Mouse (Mus musculus) stomach, embryonic 14.5 days (tissue): Measurements from ENCODE around the gene Tom1l2. TPM values are rescaled to one million over a fixed set of nuclear protein-coding genes. Genes with fewer than 3 reads are reported as not detected.

Experiments used
- ATAC-seq: fragments of 200-750 bp; cut with Nextera tagmentation; 2 replicates; pipeline ENCODE4 v1.8.0; 2017; ENCODE audit warnings: low read depth, moderate TSS enrichment; ENCODE audit not compliant: insufficient number of reproducible peaks, insufficient read depth, low FRiP score
- H3K27ac ChIP-seq: fragments of 300-500 bp; sonication (generic); 2 replicates; pipeline ENCODE4 v1.5.1; 2014; ENCODE audit warnings: mild to moderate bottlenecking, low read length, moderate library complexity, mixed read lengths
- H3K27me3 ChIP-seq: fragments of 300-500 bp; sonication (generic); 2 replicates; pipeline ENCODE4 v1.6.1; 2014; ENCODE audit warnings: low read length, control low read depth, mixed read lengths; ENCODE audit not compliant: control insufficient read depth, insufficient read depth
- H3K36me3 ChIP-seq: fragments of 300-500 bp; sonication (generic); 2 replicates; pipeline ENCODE4 v1.6.1; 2014; ENCODE audit warnings: mild to moderate bottlenecking, control low read depth, low read length, moderate library complexity, mixed read lengths; ENCODE audit not compliant: control insufficient read depth, insufficient read depth
- H3K4me1 ChIP-seq: fragments of 300-500 bp; sonication (generic); 2 replicates; pipeline ENCODE4 v1.6.1; 2014; ENCODE audit warnings: low read length, control low read depth, mixed read lengths; ENCODE audit not compliant: control insufficient read depth, insufficient read depth
- H3K4me2 ChIP-seq: fragments of 300-500 bp; sonication (generic); replicated peaks from 2 replicates; pipeline ENCODE4 v1.6.1; 2014; ENCODE audit warnings: low read depth, low read length, control low read depth
- H3K4me3 ChIP-seq: fragments of 300-500 bp; sonication (generic); 2 replicates; pipeline ENCODE4 v1.5.1; 2014; ENCODE audit warnings: low read depth, low read length, control low read depth
- H3K9ac ChIP-seq: fragments of 300-500 bp; sonication (generic); replicated peaks from 2 replicates; pipeline ENCODE4 v1.6.1; 2014; ENCODE audit warnings: low read depth, mild to moderate bottlenecking, control low read depth, low read length, moderate library complexity, mixed read lengths
- H3K9me3 ChIP-seq: fragments of 300-500 bp; sonication (generic); 2 replicates; pipeline ENCODE4 v1.6.1; 2016; ENCODE audit warnings: low read depth, low read length, control low read depth; ENCODE audit not compliant: control insufficient read depth
- WGBS: fragments of 180-500 bp; shearing (Covaris S2); extraction: QIAGEN DNeasy Blood & Tissue Kit; methylation state at CpG from one replicate; pipeline ENCODE4 v1.1.7; 2014; 5-methylcytosine and 5-hydroxymethylcytosine counted together
- polyA plus RNA-seq: library from polyadenylated mRNA; unstranded; fragments of >200 nt; fragmentation: Nextera tagmentation; extraction: Ambion mirVana; gene quantifications from 2 replicates; pipeline ENCODE4 v1.2.1, GENCODE M21; 2014

The Tom1l2 gene
- polyA plus RNA-seq, 1 experiment from 2014 or later = 22.2 TPM

DNA sequence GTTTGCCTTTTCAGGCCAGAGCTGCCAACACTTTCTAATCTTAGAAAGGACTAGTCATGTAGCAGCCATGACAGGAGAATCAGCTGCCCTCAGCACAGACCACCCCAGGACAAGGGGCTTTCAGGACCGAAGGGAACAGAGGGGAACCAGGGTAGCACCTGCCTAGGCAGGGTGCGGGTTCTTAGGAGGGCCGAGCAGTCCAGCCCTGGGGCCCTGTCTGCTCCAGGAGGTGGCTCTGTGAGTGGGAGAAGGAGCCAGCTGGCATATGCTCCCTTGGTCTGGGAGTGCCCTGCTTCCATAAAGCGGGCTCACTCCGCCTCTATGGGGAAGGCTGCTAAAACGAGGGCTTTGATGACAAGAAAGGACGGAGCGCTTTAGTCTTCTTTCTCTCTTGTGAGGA, 119.5 kb downstream of the Tom1l2 start:
- Histone ChIP-seq H3K4me1 (0 out of 2 replicates have a peak, but pooled peaks cover 14% of the 10 kb centered on the region), H3K4me3 (no peak overlapping the region), H3K27me3 (no peaks in the 10 kb centered on the region), H3K9ac (no peak overlapping the region), H3K4me2 (no peak overlapping the region), H3K27ac (no peak overlapping the region), H3K9me3 (no peaks in the 10 kb centered on the region), H3K36me3 (peaks cover 3% of the 10 kb centered on the region)
- no peak for ATAC-seq
- 82% methylated on average over 8 of the region's 8 CpGs for WGBS

DNA sequence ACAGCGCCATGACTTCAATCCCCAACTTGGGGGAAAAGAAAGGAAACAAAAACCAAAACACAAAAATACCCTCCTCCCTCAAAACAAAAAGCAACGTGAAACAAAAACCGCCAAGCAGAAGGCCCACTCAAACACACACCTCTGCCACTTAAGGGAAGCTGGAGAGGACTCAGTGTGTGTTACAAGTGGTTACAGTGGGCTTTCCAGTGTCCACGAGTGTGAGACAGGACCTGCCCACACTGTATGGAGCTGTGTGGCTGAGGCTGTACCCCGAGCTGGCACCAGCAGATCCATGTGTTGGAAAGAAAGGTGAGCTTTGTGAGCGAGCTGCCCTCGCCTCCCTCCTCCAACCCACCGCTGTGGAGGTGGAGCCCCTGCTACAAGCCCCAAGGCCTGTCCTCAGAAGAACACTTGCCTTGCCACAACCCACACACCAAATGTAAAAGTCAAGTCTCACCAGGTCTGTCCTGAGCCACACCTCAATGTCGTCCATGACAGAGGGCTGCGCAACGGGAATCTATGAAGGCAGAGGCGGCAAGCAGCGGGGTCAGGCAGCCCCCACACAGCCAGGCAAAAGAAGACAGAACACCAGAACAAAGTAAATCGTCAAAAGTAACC, 120.2 kb downstream of the Tom1l2 start:
- no peaks in the 10 kb centered on the region for H3K9me3 ChIP-seq
- no peak for ATAC-seq

DNA sequence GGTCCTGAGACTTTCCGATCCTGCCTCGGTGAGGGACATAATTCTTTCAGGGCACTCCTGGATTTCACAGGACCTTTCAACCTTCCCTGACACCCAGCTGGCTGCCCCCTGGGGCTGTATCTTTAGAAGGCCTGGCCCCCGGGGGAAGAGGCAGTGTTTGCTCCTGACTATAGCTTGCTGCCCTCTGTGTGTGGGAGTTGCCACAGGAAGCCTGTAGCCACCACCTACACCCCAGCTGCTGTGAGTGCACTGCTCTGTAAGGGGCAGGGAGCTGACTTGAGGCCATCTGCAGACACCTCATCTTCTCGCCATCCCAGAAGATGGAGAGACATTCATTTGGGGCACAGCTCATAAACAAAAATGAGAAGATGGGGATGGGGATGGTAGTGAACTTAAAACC, 120.8 kb downstream of the Tom1l2 start:
- 0 out of 2 replicates have a peak, but pooled peaks cover 14% of the 10 kb centered on the region for H3K4me1 ChIP-seq
- H3K27ac ChIP-seq = no peak overlapping the region
- no peak overlapping the region for H3K4me2 ChIP-seq
- WGBS = 37% methylated on average over 4 of the region's 4 CpGs
- no peaks in the 10 kb centered on the region for H3K9me3 ChIP-seq
- no peak overlapping the region for H3K4me3 ChIP-seq
- no peak for ATAC-seq
- H3K36me3 ChIP-seq = peaks cover 3% of the 10 kb centered on the region
- no peaks in the 10 kb centered on the region for H3K27me3 ChIP-seq
- no peak overlapping the region for H3K9ac ChIP-seq

More for the DNA sequence above, 120.2 kb downstream of the Tom1l2 start:
- Histone ChIP-seq H3K9ac (no peak overlapping the region), H3K27me3 (no peaks in the 10 kb centered on the region), H3K4me1 (0 out of 2 replicates have a peak, but pooled peaks cover 14% of the 10 kb centered on the region), H3K4me3 (no peak overlapping the region), H3K27ac (no peak overlapping the region), H3K4me2 (no peak overlapping the region), H3K36me3 (peaks cover 3% of the 10 kb centered on the region)
- WGBS = 78% methylated on average over 14 of the region's 14 CpGs

DNA sequence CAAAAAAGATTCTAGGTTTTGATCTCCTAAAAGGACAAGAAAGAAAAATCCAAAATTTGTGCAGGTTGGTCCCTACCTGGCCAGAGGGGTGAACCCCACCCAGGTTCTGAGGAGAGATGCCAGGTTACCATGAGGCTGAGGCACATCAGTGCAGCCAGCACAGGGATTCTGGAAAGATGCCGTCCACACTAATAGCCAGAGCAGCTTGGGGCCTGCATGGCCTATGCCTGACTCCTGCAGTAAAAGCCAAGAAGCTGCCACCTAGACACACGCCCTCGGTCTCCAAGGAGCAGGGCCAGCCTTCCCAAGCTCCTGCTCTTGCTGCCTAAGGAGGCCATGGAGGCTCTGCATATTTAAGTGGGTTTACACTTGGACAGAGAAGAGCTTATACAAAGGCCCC, 121.4 kb downstream of the Tom1l2 start:
- Histone ChIP-seq H3K27ac (no peak overlapping the region), H3K4me3 (no peak overlapping the region), H3K4me2 (no peak overlapping the region), H3K27me3 (no peaks in the 10 kb centered on the region), H3K9me3 (no peaks in the 10 kb centered on the region), H3K4me1 (0 out of 2 replicates have a peak, but pooled peaks cover 14% of the 10 kb centered on the region), H3K9ac (no peak overlapping the region), H3K36me3 (peaks cover 3% of the 10 kb centered on the region)
- no peak for ATAC-seq
- 69% methylated on average over 3 of the region's 3 CpGs for WGBS

DNA sequence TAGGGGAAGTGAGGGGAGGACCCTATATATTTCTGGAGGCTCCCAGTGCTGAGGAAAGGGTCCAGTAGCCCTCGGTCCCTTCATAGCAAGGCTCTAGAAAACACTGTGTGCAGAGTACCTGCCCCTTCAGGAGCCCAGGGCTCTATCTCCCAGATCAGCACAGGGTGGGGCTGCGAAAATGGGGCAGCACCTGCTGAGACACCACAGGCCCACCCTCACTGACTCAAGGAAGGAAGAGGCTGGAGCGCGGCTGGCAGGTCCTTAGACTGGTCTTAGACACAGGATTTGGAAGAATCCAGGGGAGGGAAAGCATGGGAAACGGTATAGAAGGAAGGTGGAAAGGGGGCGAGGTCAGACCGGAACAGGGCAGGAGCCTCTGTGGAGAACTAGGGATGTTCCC, 122.2 kb downstream of the Tom1l2 start:
- Histone ChIP-seq H3K4me3 (no peak overlapping the region), H3K4me1 (0 out of 2 replicates have a peak, but pooled peaks cover 14% of the 10 kb centered on the region), H3K9me3 (no peaks in the 10 kb centered on the region), H3K9ac (no peak overlapping the region), H3K36me3 (peaks cover 3% of the 10 kb centered on the region), H3K4me2 (no peak overlapping the region), H3K27me3 (no peaks in the 10 kb centered on the region), H3K27ac (no peak overlapping the region)
- 91% methylated on average over 7 of the region's 7 CpGs for WGBS
- no peak for ATAC-seq

DNA sequence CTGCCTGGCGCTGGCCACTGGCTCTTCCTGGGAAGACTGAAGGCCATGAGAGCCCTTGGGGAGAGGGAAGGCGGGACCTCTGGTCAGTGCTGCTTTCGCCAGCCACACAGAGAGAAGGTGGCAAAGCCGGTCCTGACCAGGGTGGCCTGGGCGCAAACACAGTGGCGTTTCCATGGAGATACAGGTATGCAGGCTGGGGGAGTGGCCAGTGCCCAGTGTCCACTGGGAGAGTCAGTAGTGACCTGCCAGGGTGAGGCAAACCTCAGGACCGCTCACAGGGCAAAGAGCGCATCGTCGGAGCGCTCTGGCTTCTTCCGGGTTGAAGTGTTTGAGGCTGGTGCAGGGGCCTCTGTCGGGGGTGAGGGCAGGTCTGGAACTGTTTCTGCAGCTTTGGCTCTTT, 122.9 kb downstream of the Tom1l2 start:
- Histone ChIP-seq H3K27ac (no peak overlapping the region), H3K4me3 (no peak overlapping the region), H3K9ac (no peak overlapping the region), H3K9me3 (no peaks in the 10 kb centered on the region), H3K36me3 (peaks cover 3% of the 10 kb centered on the region; the same call in 1 of the 2 replicates), H3K4me1 (0 out of 2 replicates have a peak, but pooled peaks cover 14% of the 10 kb centered on the region), H3K4me2 (no peak overlapping the region), H3K27me3 (no peaks in the 10 kb centered on the region)
- WGBS = 67% methylated on average over 13 of the region's 13 CpGs
- peak; percentile 79 for ATAC-seq

DNA sequence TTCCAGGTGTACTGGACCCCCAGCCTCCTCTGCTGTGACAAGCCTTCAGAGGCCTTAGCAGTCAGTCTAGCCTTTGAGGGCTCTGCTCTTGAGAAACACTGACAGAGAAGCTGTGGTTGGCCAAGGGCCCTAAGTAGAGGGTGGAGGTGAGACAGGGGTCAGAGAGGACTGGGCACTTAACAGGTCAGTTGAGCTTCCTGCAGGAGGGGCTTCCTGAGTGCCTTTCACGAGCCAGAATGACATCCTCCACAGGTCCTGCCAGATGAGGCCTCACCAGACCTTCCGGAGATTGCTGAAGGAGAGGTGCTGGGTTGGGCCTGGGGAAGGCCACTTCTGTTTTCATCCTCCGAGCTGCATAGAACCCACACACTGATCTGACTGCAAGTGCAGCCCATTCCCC, 124.2 kb downstream of the Tom1l2 start:
- Histone ChIP-seq H3K27me3 (no peaks in the 10 kb centered on the region), H3K9me3 (no peaks in the 10 kb centered on the region), H3K27ac (no peak overlapping the region), H3K4me1 (0 out of 2 replicates have a peak, but pooled peaks cover 14% of the 10 kb centered on the region), H3K4me2 (no peak overlapping the region), H3K9ac (no peak overlapping the region), H3K36me3 (peaks cover 3% of the 10 kb centered on the region; the same call in 1 of the 2 replicates), H3K4me3 (no peak overlapping the region)
- no peak for ATAC-seq
- 61% methylated on average over 3 of the region's 3 CpGs for WGBS

DNA sequence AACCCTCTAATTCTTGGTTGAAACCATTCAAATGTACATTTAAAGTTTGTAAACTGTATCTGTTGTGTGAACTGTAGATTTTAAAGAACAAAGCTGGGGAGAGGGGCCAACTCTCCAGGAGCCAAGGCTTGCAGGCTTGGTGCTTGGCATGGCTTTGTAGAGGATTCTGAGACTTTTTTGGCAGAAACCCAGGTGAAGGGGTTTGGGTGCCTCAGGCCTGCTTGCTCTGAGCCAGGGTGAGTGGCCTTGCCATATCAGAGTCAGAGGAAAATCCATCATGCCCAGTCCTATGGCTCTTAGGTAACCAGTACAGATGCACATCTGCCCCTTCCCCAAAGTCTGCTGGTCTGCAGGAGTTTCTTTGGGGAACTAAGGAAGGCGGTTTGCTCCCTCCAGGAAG, 126.8 kb downstream of the Tom1l2 start:
- no peak overlapping the region for H3K4me2 ChIP-seq
- no peak overlapping the region for H3K9ac ChIP-seq
- ATAC-seq = no peak
- no peaks in the 10 kb centered on the region for H3K9me3 ChIP-seq
- 88% methylated on average over 1 of the region's 1 CpGs for WGBS
- peaks cover 3% of the 10 kb centered on the region; the same call in 1 of the 2 replicates for H3K36me3 ChIP-seq
- H3K4me3 ChIP-seq = no peak overlapping the region
- 0 out of 2 replicates have a peak, but pooled peaks cover 10% of the 10 kb centered on the region for H3K4me1 ChIP-seq
- H3K27me3 ChIP-seq = no peaks in the 10 kb centered on the region
- H3K27ac ChIP-seq = no peak overlapping the region

DNA sequence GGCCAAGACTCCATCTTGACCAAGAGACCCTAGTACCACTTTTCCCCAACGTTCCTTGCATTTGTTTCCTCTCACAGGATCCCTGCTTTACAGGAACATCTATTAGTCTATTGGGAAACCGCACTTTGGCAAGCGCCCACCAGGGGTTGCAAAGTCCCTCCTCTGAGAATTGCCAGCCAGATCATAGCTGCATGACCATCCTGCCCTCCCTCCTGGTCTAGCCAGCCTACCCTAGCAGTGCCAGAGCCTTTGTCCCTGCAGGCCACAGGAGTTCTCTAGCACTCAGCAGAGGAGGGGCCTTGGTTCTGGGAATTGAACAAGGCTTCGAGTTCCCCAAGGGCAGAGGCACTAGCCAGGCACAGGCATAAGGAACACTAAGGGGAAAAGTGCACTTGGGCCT, 128.0 kb downstream of the Tom1l2 start:
- no peak overlapping the region for H3K4me3 ChIP-seq
- H3K4me2 ChIP-seq = no peak overlapping the region
- WGBS = 57% methylated on average over 4 of the region's 4 CpGs
- no peaks in the 10 kb centered on the region for H3K27me3 ChIP-seq
- no peak for ATAC-seq
- H3K36me3 ChIP-seq = peaks cover 3% of the 10 kb centered on the region; the same call in 1 of the 2 replicates
- no peak overlapping the region for H3K9ac ChIP-seq
- peaks cover 7% of the 10 kb centered on the region; the same call in 1 of the 2 replicates for H3K4me1 ChIP-seq
- no peak overlapping the region for H3K27ac ChIP-seq
- H3K9me3 ChIP-seq = no peaks in the 10 kb centered on the region
